Mouse (Mus musculus) 416B (cell line): Measurements from ENCODE around the gene Plcl2.
"Not testable (repeated sequence)": the region's sequence is repeated elsewhere in the genome, so short reads cannot be mapped to it uniquely, and the experiment has no call there.

Source experiments
- DNase-seq: peaks from one replicate; pipeline ENCODE4 v3.0.0; 2011; ENCODE audit warnings: low read depth

Gene Plcl2

GRCm38 (mm10) chr17:50627658-50628057 lies 118.5 kb downstream of the Plcl2 start:
- DNase-seq = no peak

- peak; percentile 21 for DNase-seq
Observed at GRCm38 (mm10) chr17:50628716-50629115, 119.5 kb downstream of the Plcl2 start.

GRCm38 (mm10) chr17:50630992-50631391 lies 121.8 kb downstream of the Plcl2 start:
- peak; percentile 17 for DNase-seq

GRCm38 (mm10) chr17:50634008-50634871 lies 125.0 kb downstream of the Plcl2 start:
- no peak for DNase-seq

GRCm38 (mm10) chr17:50635961-50636585 lies 126.9 kb downstream of the Plcl2 start:
- no peak for DNase-seq

GRCm38 (mm10) chr17:50638791-50639190 lies 129.6 kb downstream of the Plcl2 start:
- no peak for DNase-seq

- no peak for DNase-seq
Observed at GRCm38 (mm10) chr17:50641076-50641610, 131.9 kb downstream of the Plcl2 start.

GRCm38 (mm10) chr17:50641879-50642278 lies 132.7 kb downstream of the Plcl2 start:
- DNase-seq = no peak

GRCm38 (mm10) chr17:50643356-50643755 lies 134.2 kb downstream of the Plcl2 start:
- DNase-seq = no peak

- no peak for DNase-seq
Observed at GRCm38 (mm10) chr17:50643989-50644388, 134.8 kb downstream of the Plcl2 start.

GRCm38 (mm10) chr17:50648141-50648540 lies 138.9 kb downstream of the Plcl2 start:
- not testable (repeated sequence) for DNase-seq

- no peak for DNase-seq
Observed at GRCm38 (mm10) chr17:50648757-50649419, 139.7 kb downstream of the Plcl2 start.

GRCm38 (mm10) chr17:50650535-50651223 lies 141.5 kb downstream of the Plcl2 start:
- no peak for DNase-seq

GRCm38 (mm10) chr17:50654741-50655415 lies 145.7 kb downstream of the Plcl2 start:
- DNase-seq = no peak

- DNase-seq = no peak
Observed at GRCm38 (mm10) chr17:50655416-50655776, 146.2 kb downstream of the Plcl2 start.

- peak; percentile 24 for DNase-seq
Observed at GRCm38 (mm10) chr17:50657321-50657720, 148.1 kb downstream of the Plcl2 start.

- no peak for DNase-seq
Observed at GRCm38 (mm10) chr17:50658901-50659300, 149.7 kb downstream of the Plcl2 start.

- no peak for DNase-seq
Observed at GRCm38 (mm10) chr17:50667596-50667995, 158.4 kb downstream of the Plcl2 start.

- DNase-seq = no peak
Observed at GRCm38 (mm10) chr17:50668681-50669208, 159.5 kb downstream of the Plcl2 start.

- DNase-seq = no peak
Observed at GRCm38 (mm10) chr17:50671416-50671815, 162.2 kb downstream of the Plcl2 start.

- no peak for DNase-seq
Observed at GRCm38 (mm10) chr17:50674580-50674979, 165.4 kb downstream of the Plcl2 start.
